Mouse (Mus musculus): ENCODE results near the gene Sult4a1.
"Not testable (repeated sequence)": the region's sequence is repeated elsewhere in the genome, so short reads cannot be mapped to it uniquely, and the experiment has no call there.

Gene Sult4a1

GRCm38 (mm10) chr15:84097536-84097935, 8.0 kb downstream of the Sult4a1 start:
- not testable (repeated sequence) for DNase-seq (ENCODE audit: low read depth, low spot score)

GRCm38 (mm10) chr15:84096051-84096450, 9.5 kb downstream of the Sult4a1 start:
- peak; percentile 81 for DNase-seq (ENCODE audit: low read depth, low spot score)

GRCm38 (mm10) chr15:84094921-84095320, 10.6 kb downstream of the Sult4a1 start:
- DNase-seq (ENCODE audit: low read depth, low spot score): no peak

- DNase-seq (ENCODE audit: low read depth, low spot score): no peak
These were observed 18.8 kb downstream of the Sult4a1 start for GRCm38 (mm10) chr15:84086775-84087174.

GRCm38 (mm10) chr15:84086364-84086763, 19.2 kb downstream of the Sult4a1 start:
- no peak for DNase-seq (ENCODE audit: low read depth, low spot score)

- no peak for DNase-seq (ENCODE audit: low read depth, low spot score)
These were observed 25.5 kb downstream of the Sult4a1 start for GRCm38 (mm10) chr15:84080069-84080468.

GRCm38 (mm10) chr15:84079519-84079918, 26.0 kb downstream of the Sult4a1 start:
- peak; percentile 85 for DNase-seq (ENCODE audit: low read depth, low spot score)

- peak; percentile 72 for DNase-seq (ENCODE audit: low read depth, low spot score)
These were observed 26.9 kb downstream of the Sult4a1 start for GRCm38 (mm10) chr15:84078667-84079066.

- DNase-seq (ENCODE audit: low read depth, low spot score): no peak
These were observed 28.4 kb downstream of the Sult4a1 start for GRCm38 (mm10) chr15:84077151-84077550.

GRCm38 (mm10) chr15:84074705-84075185, 30.8 kb downstream of the Sult4a1 start:
- peak; percentile 50 for DNase-seq (ENCODE audit: low read depth, low spot score)

GRCm38 (mm10) chr15:84073911-84074704, 31.4 kb downstream of the Sult4a1 start:
- peak; percentile 78 for DNase-seq (ENCODE audit: low read depth, low spot score)

- peak; percentile 58 for DNase-seq (ENCODE audit: low read depth, low spot score)
These were observed 32.5 kb downstream of the Sult4a1 start for GRCm38 (mm10) chr15:84073058-84073457.

- DNase-seq (ENCODE audit: low read depth, low spot score): peak; percentile 90
These were observed 33.3 kb downstream of the Sult4a1 start for GRCm38 (mm10) chr15:84072226-84072625.

GRCm38 (mm10) chr15:84070116-84070676, 35.4 kb downstream of the Sult4a1 start:
- DNase-seq (ENCODE audit: low read depth, low spot score): no peak

GRCm38 (mm10) chr15:84069455-84070050, 36.0 kb downstream of the Sult4a1 start:
- no peak for DNase-seq (ENCODE audit: low read depth, low spot score)

GRCm38 (mm10) chr15:84065701-84066100, 39.9 kb downstream of the Sult4a1 start:
- DNase-seq (ENCODE audit: low read depth, low spot score): no peak

- peak; percentile 86 for DNase-seq (ENCODE audit: low read depth, low spot score)
These were observed 40.4 kb downstream of the Sult4a1 start, which contains the start of gene Efcab6 for GRCm38 (mm10) chr15:84065140-84065539. Gene Efcab6 (minus strand): TSS chr15:84065379.

- DNase-seq (ENCODE audit: low read depth, low spot score): peak; percentile 60
These were observed 46.7 kb downstream of the Sult4a1 start for GRCm38 (mm10) chr15:84058841-84059240.

- no peak for DNase-seq (ENCODE audit: low read depth, low spot score)
These were observed 49.5 kb downstream of the Sult4a1 start for GRCm38 (mm10) chr15:84056083-84056482.

- DNase-seq (ENCODE audit: low read depth, low spot score): peak; percentile 92
These were observed 51.7 kb downstream of the Sult4a1 start for GRCm38 (mm10) chr15:84053859-84054258.

- DNase-seq (ENCODE audit: low read depth, low spot score): no peak
These were observed 52.3 kb downstream of the Sult4a1 start for GRCm38 (mm10) chr15:84053240-84053639.

GRCm38 (mm10) chr15:84052390-84052789, 53.2 kb downstream of the Sult4a1 start:
- peak; percentile 64 for DNase-seq (ENCODE audit: low read depth, low spot score)
